Mouse (Mus musculus) liver, embryonic 14.5 days (tissue): ENCODE measurements around the gene Polr1d. TPM values are rescaled to one million over a fixed set of nuclear protein-coding genes. Genes with fewer than 3 reads are reported as not detected.
A peak's percentile ranks its signal among the peaks of the same experiment; 100 is the strongest.

Experiments
- ATAC-seq: fragments of 200-750 bp; cut with Nextera tagmentation; 2 replicates; pipeline ENCODE4 v1.8.0; 2017; ENCODE audit warnings: moderate number of reproducible peaks, mild to moderate bottlenecking, moderate library complexity; ENCODE audit not compliant: insufficient read depth
- DNase-seq, 3 experiments: peaks; one replicate each; pipeline ENCODE4 v3.0.0-alpha.2; 2012 to 2013; ENCODE audit warnings: low read depth in 3 of 3, low spot score in 3 of 3
- H3K27ac ChIP-seq: fragments of 300-500 bp; sonication (generic); 2 replicates; pipeline ENCODE4 v1.5.1; 2014; ENCODE audit warnings: moderate library complexity, mild to moderate bottlenecking, control low read depth, inconsistent platforms
- H3K27me3 ChIP-seq: fragments of 300-500 bp; sonication (generic); 2 replicates; pipeline ENCODE4 v1.6.1; 2014; ENCODE audit warnings: mild to moderate bottlenecking, low read length, moderate library complexity; ENCODE audit not compliant: control insufficient read depth, insufficient read depth
- H3K36me3 ChIP-seq: fragments of 300-500 bp; sonication (generic); replicated peaks from 2 replicates; pipeline ENCODE4 v1.6.1; 2014; ENCODE audit warnings: low read depth; ENCODE audit not compliant: control insufficient read depth, insufficient read depth
- H3K4me1 ChIP-seq, 2 experiments: fragments of 200-500 bp in 1 of 2; fragments of 300-500 bp in 1 of 2; sonication (generic) in 1 of 2; replicated peaks; 2 replicates each; pipeline ENCODE4 v1.6.1; 2012 to 2014; ENCODE audit warnings: antibody characterized with exemption in 1 of 2, inconsistent platforms in 1 of 2, low read length in 1 of 2; ENCODE audit not compliant: control insufficient read depth in 2 of 2, insufficient read depth in 2 of 2
- H3K4me2 ChIP-seq: fragments of 300-500 bp; sonication (generic); 2 replicates; pipeline ENCODE4 v1.6.1; 2014; ENCODE audit warnings: low read depth, mild to moderate bottlenecking, control low read depth, moderate library complexity
- H3K4me3 ChIP-seq, 2 experiments: fragments of 200-500 bp in 1 of 2; fragments of 300-500 bp in 1 of 2; sonication (generic) in 1 of 2; 2 replicates each; pipeline ENCODE4 v1.5.1; 2012 to 2014; ENCODE audit warnings: low read depth in 2 of 2, low read length in 2 of 2, mild to moderate bottlenecking in 2 of 2, control low read depth in 1 of 2, inconsistent platforms in 1 of 2, moderate library complexity in 1 of 2; ENCODE audit not compliant: insufficient read depth in 1 of 2
- H3K9ac ChIP-seq: fragments of 300-500 bp; sonication (generic); replicated peaks from 2 replicates; pipeline ENCODE4 v1.6.1; 2014; ENCODE audit warnings: mild to moderate bottlenecking, control low read depth, moderate library complexity
- H3K9me3 ChIP-seq: fragments of 300-500 bp; sonication (generic); 2 replicates; pipeline ENCODE4 v1.6.1; 2016; ENCODE audit warnings: low read length, mixed read lengths; ENCODE audit not compliant: control insufficient read depth
- CTCF ChIP-seq: IDR thresholded peaks from 2 replicates; pipeline ENCODE4 v1.5.1; 2016; ENCODE audit warnings: antibody characterized with exemption, low read depth, control low read depth
- EP300 ChIP-seq: IDR thresholded peaks from 2 replicates; pipeline ENCODE4 v1.6.1; 2016; ENCODE audit warnings: antibody characterized with exemption, low read depth
- WGBS: fragments of 180-500 bp; shearing (Covaris S2); extraction: QIAGEN DNeasy Blood & Tissue Kit; methylation state at CpG from one replicate; pipeline ENCODE4 v1.1.7; 2014; ENCODE audit not compliant: insufficient replicate concordance; 5-methylcytosine and 5-hydroxymethylcytosine counted together
- polyA plus RNA-seq, 2 experiments: library from polyadenylated mRNA; depleted of rRNA in 1 of 2; stranded (reverse) in 1 of 2; unstranded in 1 of 2; fragments of >200 nt; fragmentation: Nextera tagmentation in 1 of 2; extraction: Ambion mirVana in 1 of 2; gene quantifications; 2 replicates each; pipeline versions ENCODE4 v1.2.1 to v1.2.3; 2012 to 2014

The Polr1d gene
- polyA plus RNA-seq, 2 experiments: 58.6 to 87.1 TPM

DNA sequence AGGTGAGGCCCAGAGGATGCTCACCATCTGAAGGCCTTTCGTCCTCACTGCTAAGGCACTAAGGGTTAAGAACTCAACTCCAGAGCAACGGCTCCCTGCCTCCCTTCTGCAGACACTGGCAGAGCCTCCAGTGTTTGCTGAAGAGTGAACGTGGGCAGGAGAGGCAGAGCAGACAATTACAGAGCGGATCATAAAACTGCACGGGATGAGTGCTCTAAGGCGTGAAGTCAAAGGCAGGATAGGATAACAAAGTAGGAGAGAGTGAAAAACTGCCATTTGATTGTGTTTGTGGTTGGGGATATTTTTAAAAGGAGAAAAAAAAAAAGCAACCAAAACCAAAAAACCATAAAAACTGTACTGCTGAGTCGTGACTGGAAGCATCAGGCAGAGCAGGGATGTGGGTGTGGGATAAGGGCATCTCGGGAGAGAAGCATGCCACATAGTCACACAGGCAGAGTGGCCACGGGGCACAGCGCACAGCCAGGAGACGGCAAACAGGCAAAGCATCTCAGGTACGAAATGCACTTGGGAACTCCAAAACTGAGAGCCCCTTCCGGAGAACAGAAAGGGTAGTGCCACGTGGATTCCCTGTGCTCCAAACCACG lies 33.5 kb upstream of the Polr1d start:
- no peak overlapping the region for H3K4me3 ChIP-seq
- no peak overlapping the region for H3K9ac ChIP-seq
- H3K4me1 ChIP-seq: no peaks in the 10 kb centered on the region
- WGBS: 70% methylated on average over 15 of the region's 15 CpGs
- ATAC-seq (no peak), DNase-seq (no peak)
- H3K9me3 ChIP-seq: no peaks in the 10 kb centered on the region
- no peaks in the 10 kb centered on the region for H3K27me3 ChIP-seq
- no peak overlapping the region for H3K27ac ChIP-seq
- no peaks in the 10 kb centered on the region; the same call in 1 of the 2 replicates for H3K36me3 ChIP-seq
- H3K4me2 ChIP-seq: no peak overlapping the region
- no peak for TF ChIP-seq CTCF
- no peak for TF ChIP-seq EP300

DNA sequence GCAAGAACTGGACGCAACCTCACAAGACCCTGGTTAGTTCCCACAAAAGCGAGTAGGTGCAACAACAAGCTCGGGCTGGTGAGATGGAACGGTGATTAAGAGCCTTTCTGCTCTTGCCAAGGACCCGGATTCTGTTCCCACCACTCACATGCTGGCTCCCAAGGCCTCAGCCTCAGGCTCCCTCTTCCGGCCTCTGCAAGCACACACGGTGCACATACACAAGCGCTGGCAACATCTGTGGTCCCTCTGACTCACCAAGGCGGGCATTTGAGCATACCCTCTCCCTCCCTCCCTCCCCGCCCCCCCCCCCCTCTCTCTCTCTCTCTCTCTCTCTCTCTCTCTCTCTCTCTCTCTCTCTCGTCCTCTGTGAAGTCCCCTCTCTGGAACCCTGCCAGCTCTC lies 31.5 kb upstream of the Polr1d start:
- ATAC-seq (no peak), DNase-seq (no peak)
- no peak for TF ChIP-seq EP300
- TF ChIP-seq CTCF: no peak
- WGBS: 71% methylated on average over 10 of the region's 11 CpGs
- H3K27me3 ChIP-seq: no peaks in the 10 kb centered on the region
- H3K9me3 ChIP-seq: no peaks in the 10 kb centered on the region
- no peak overlapping the region for H3K27ac ChIP-seq
- no peak overlapping the region for H3K4me3 ChIP-seq
- H3K36me3 ChIP-seq: no peaks in the 10 kb centered on the region; the same call in 1 of the 2 replicates
- H3K9ac ChIP-seq: no peak overlapping the region
- H3K4me1 ChIP-seq: peaks cover 0 to 4% of the 10 kb centered on the region in 2 experiments; a peak in 2 of 4 replicates
- H3K4me2 ChIP-seq: no peak overlapping the region

DNA sequence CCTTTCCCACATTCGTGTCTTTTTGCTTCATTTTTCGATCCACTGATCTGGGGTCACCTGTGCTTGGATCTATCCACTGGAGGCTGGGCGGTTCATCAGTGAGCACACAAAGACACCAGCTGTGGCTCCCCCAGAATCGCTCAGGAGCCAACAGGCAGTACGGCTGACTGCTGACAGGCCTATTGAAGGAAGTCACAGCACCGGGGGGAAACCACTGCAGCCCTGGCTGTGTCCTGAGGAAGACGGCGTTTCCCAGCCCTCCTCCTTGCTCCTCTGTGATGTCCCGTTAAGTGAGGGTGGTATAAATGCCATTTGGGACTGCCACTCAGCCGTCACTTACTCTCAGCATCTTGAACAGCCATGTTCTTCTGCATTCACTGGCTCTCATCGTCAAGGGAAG lies 30.9 kb upstream of the Polr1d start:
- H3K4me2 ChIP-seq: no peak overlapping the region
- peaks cover 0 to 4% of the 10 kb centered on the region in 2 experiments; a peak in 2 of 4 replicates for H3K4me1 ChIP-seq
- DNase-seq (no peak), ATAC-seq (no peak)
- H3K9ac ChIP-seq: no peak overlapping the region
- TF ChIP-seq EP300 (no peak), CTCF (no peak)
- no peak overlapping the region for H3K27ac ChIP-seq
- H3K27me3 ChIP-seq: no peaks in the 10 kb centered on the region
- WGBS: 50% methylated on average over 11 of the region's 11 CpGs
- no peak overlapping the region for H3K4me3 ChIP-seq
- H3K36me3 ChIP-seq: no peaks in the 10 kb centered on the region
- H3K9me3 ChIP-seq: no peaks in the 10 kb centered on the region

GRCm38 (mm10) chr5:147049544-147050209 lies 27.2 kb upstream of the Polr1d start:
- TF ChIP-seq EP300: no peak
- Histone ChIP-seq H3K27me3 (no peaks in the 10 kb centered on the region), H3K4me2 (no peak overlapping the region)

GRCm38 (mm10) chr5:147050816-147051499 lies 25.9 kb upstream of the Polr1d start:
- no peak for DNase-seq
- no peaks in the 10 kb centered on the region for H3K27me3 ChIP-seq
- peaks cover 0 to 22% of the 10 kb centered on the region in 2 experiments; a peak in 3 of 4 replicates for H3K4me1 ChIP-seq
- no peak for ATAC-seq
- no peak overlapping the region for H3K9ac ChIP-seq
- H3K36me3 ChIP-seq: no peaks in the 10 kb centered on the region
- TF ChIP-seq EP300: no peak
- TF ChIP-seq CTCF: no peak
- H3K4me2 ChIP-seq: peak overlapping the region; percentile 15; the same call in 1 of the 2 replicates
- no peak overlapping the region for H3K27ac ChIP-seq
- H3K9me3 ChIP-seq: no peaks in the 10 kb centered on the region
- H3K4me3 ChIP-seq: no peak overlapping the region
- WGBS: 62% methylated on average over 13 of the region's 13 CpGs

More at GRCm38 (mm10) chr5:147049544-147050209, 27.2 kb upstream of the Polr1d start:
- 59% methylated on average over 19 of the region's 19 CpGs for WGBS
- Histone ChIP-seq H3K27ac (no peak overlapping the region), H3K9me3 (no peaks in the 10 kb centered on the region), H3K36me3 (no peaks in the 10 kb centered on the region), H3K9ac (no peak overlapping the region), H3K4me3 (no peak overlapping the region), H3K4me1 (peaks cover 0 to 18% of the 10 kb centered on the region in 2 experiments; a peak in 3 of 4 replicates)
- no peak for ATAC-seq
- DNase-seq: no peak
